Mouse (Mus musculus) liver, adult 10 weeks (tissue): ENCODE measurements around the gene Scgb1b30. TPM values are rescaled to one million over a fixed set of nuclear protein-coding genes. Genes with fewer than 3 reads are reported as not detected.

Source experiments
- polyA plus RNA-seq: library from polyadenylated mRNA; stranded (reverse); fragments of 350-450 nt; fragmentation: Illumina TruSeq; extraction: RNeasy Lipid Tissue Mini Kit (QIAGEN cat#74804); gene quantifications from one replicate; pipeline ENCODE4 v1.2.3, GENCODE M21; 2014; ENCODE audit warnings: low read depth, low replicate concordance

Scgb1b30 gene
- polyA plus RNA-seq = not detected

GRCm38 (mm10) chr7:34094911-34095481 lies at the start of gene Scgb1b30:
TSS of gene Scgb1b30 (plus strand) at chr7:34095431.

GRCm38 (mm10) chr7:34133117-34133762 lies 38.0 kb downstream of the Scgb1b30 start, which contains the start of gene Wtip:
TSS of gene Wtip (minus strand) at chr7:34133268.

Other genes starting within 250 kb of the Scgb1b30 start
- gene Scgb2b26, start 150.4 kb upstream of the Scgb1b30 start, polyA plus RNA-seq = not detected
- not detected for gene Scgb2b27, start 81.5 kb upstream of the Scgb1b30 start, polyA plus RNA-seq
- not detected for gene Scgb1b27, start 73.9 kb upstream of the Scgb1b30 start, polyA plus RNA-seq
- not detected for gene Wtip, start 37.8 kb downstream of the Scgb1b30 start, polyA plus RNA-seq
- gene Uba2, start 74.2 kb downstream of the Scgb1b30 start, polyA plus RNA-seq = 27.4 TPM
- gene Pdcd2l, start 101.2 kb downstream of the Scgb1b30 start, polyA plus RNA-seq = 2.7 TPM
- gene Gpi1, start 134.9 kb downstream of the Scgb1b30 start, polyA plus RNA-seq = 20.4 TPM
- not detected for gene Gm6096, start 155.6 kb downstream of the Scgb1b30 start, polyA plus RNA-seq
- gene 4931406P16Rik, start 218.1 kb downstream of the Scgb1b30 start, polyA plus RNA-seq = 8.9 TPM